Mouse (Mus musculus): ENCODE data around the gene Egfem1. TPM values are rescaled to one million over a fixed set of nuclear protein-coding genes. Genes with fewer than 3 reads are reported as not detected.

Gene Egfem1
- polyA plus RNA-seq, 1 experiment from 2014 or later: 1.3 TPM

DNA sequence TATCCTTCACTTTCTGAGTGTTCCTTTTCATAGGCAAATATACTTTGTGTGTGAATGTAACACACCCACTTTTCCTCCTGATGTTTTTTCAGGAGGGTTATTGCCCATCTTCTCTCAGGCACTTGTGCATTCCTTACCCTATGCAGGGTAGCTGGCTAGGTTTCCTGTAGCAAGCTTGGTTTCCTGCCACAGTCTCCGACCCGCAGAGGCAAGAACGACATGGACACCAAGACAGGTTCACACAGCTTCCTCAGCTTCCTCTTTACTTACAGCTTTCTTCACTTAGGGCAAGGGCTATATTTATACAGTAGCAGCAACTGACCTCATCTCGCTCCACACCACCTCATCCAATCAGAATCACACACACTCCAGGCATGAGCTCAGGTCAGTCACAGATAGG lies 10.5 kb upstream of the Egfem1 start:
- ATAC-seq (ENCODE audit: low read depth) (no peak), DNase-seq (ENCODE audit: low spot score) (no peak)
- no peaks in the 10 kb centered on the region for H3K9me3 ChIP-seq (ENCODE audit: control insufficient read depth, low read length)
- no peaks in the 10 kb centered on the region for H3K4me1 ChIP-seq (ENCODE audit: control insufficient read depth, insufficient read depth, low read length)
- no peak overlapping the region for H3K27ac ChIP-seq (replicated peaks; ENCODE audit: low read depth, low read length)
- no peak overlapping the region for H3K4me3 ChIP-seq (ENCODE audit: low read depth, low read length)
- no peak overlapping the region for H3K4me2 ChIP-seq (ENCODE audit: low read depth, low read length)
- no peak overlapping the region for H3K9ac ChIP-seq (ENCODE audit: low read depth, low read length)
- H3K27me3 ChIP-seq (replicated peaks; ENCODE audit: control insufficient read depth, insufficient read depth, low read length): no peaks in the 10 kb centered on the region; the same call in 1 of the 2 replicates
- WGBS: 81% methylated on average over 4 of the region's 4 CpGs
- no peaks in the 10 kb centered on the region for H3K36me3 ChIP-seq (ENCODE audit: control insufficient read depth, insufficient read depth, low read length)

DNA sequence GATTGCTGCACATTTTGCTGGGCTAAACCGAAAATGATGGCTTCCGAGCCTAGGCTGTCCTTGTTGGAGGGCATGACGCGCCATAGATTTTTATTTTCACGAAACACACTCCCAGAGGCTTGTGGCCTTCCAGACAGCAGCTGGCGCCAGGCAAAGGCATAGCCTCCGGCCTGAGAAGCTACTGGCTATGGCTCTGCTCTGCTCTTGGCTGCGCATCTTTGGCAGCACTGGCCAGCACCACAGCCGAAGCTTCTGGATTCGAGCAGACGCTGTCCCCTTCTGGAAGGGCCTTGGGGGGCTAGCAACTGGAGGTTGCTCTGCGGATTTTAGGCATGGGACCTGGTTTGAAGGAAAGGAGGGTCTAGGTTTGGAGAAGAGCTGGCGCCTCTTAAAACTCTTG lies 306 bp upstream of the Egfem1 start:
- Histone ChIP-seq H3K4me2 (ENCODE audit: low read depth, low read length) (peak overlapping the region; percentile 93), H3K9me3 (ENCODE audit: control insufficient read depth, low read length) (no peaks in the 10 kb centered on the region), H3K27me3 (replicated peaks; ENCODE audit: control insufficient read depth, insufficient read depth, low read length) (peaks cover 59% of the 10 kb centered on the region), H3K9ac (ENCODE audit: low read depth, low read length) (no peak overlapping the region), H3K27ac (replicated peaks; ENCODE audit: low read depth, low read length) (no peak overlapping the region), H3K4me1 (ENCODE audit: control insufficient read depth, insufficient read depth, low read length) (0 out of 2 replicates have a peak, but pooled peaks cover 4% of the 10 kb centered on the region), H3K4me3 (ENCODE audit: low read depth, low read length) (peak overlapping the region; percentile 49; the same call in 1 of the 2 replicates), H3K36me3 (ENCODE audit: control insufficient read depth, insufficient read depth, low read length) (no peaks in the 10 kb centered on the region)
- 19% methylated on average over 13 of the region's 13 CpGs for WGBS
- ATAC-seq (ENCODE audit: low read depth): no peak
- DNase-seq (ENCODE audit: low spot score): peak; percentile 18

DNA sequence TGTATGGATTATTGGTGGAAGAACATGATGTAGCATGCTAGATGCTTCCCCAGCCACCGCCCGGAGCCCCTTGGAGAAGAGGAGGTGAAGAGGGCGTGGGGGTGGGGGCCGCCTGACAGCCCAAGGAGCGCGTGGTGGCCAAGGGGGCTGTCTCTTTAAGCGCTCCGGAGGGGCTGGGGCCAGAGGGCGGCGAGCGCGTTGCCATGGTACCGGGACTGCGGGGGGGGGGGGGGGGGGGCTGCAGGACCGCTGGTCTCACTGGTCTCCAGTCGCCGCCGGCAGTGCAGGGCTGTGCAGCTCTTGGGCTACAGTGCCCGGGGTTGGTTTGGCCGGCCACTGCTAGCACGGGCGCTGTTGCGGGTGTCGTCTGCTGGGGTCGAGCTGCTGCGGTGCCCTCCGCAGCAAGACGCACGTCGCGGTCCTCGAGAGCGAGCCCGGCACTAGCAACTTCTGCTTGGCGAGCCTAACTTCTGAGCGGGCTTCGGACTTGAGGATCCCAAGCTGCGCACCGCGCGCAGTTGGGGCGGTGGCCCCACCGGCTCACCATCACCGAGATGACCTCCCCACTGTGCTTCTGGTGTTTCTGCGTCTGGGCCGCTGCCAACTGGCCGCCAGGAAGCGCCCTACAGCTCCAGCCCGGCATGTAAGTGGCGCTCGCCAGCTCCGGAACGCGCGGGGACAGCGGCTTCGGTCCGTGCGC lies 623 bp downstream of the Egfem1 start:
- Histone ChIP-seq H3K9me3 (ENCODE audit: control insufficient read depth, low read length) (no peaks in the 10 kb centered on the region), H3K4me1 (ENCODE audit: control insufficient read depth, insufficient read depth, low read length) (0 out of 2 replicates have a peak, but pooled peaks cover 4% of the 10 kb centered on the region), H3K4me3 (ENCODE audit: low read depth, low read length) (peak overlapping the region; percentile 49), H3K27me3 (replicated peaks; ENCODE audit: control insufficient read depth, insufficient read depth, low read length) (peaks cover 59% of the 10 kb centered on the region), H3K9ac (ENCODE audit: low read depth, low read length) (peak overlapping the region; percentile 22; the same call in 1 of the 2 replicates), H3K36me3 (ENCODE audit: control insufficient read depth, insufficient read depth, low read length) (no peaks in the 10 kb centered on the region), H3K27ac (replicated peaks; ENCODE audit: low read depth, low read length) (no peak overlapping the region), H3K4me2 (ENCODE audit: low read depth, low read length) (peak overlapping the region; percentile 93)
- ATAC-seq (ENCODE audit: low read depth) (peak; percentile 74; the same call in 1 of the 2 replicates), DNase-seq (ENCODE audit: low spot score) (peak; percentile 50)
- WGBS: under 1% methylated on average over 26 of the region's 59 CpGs

- H3K4me3 ChIP-seq (ENCODE audit: low read depth, low read length): peak overlapping the region; percentile 49
- H3K27ac ChIP-seq (replicated peaks; ENCODE audit: low read depth, low read length): no peak overlapping the region
- H3K9ac ChIP-seq (ENCODE audit: low read depth, low read length): peak overlapping the region; percentile 22; the same call in 1 of the 2 replicates
- DNase-seq (ENCODE audit: low spot score) (no peak), ATAC-seq (ENCODE audit: low read depth) (no peak)
- H3K27me3 ChIP-seq (replicated peaks; ENCODE audit: control insufficient read depth, insufficient read depth, low read length): peaks cover 59% of the 10 kb centered on the region
- no peaks in the 10 kb centered on the region for H3K36me3 ChIP-seq (ENCODE audit: control insufficient read depth, insufficient read depth, low read length)
- H3K9me3 ChIP-seq (ENCODE audit: control insufficient read depth, low read length): no peaks in the 10 kb centered on the region
- WGBS: 4% methylated on average over 12 of the region's 12 CpGs
- 0 out of 2 replicates have a peak, but pooled peaks cover 4% of the 10 kb centered on the region for H3K4me1 ChIP-seq (ENCODE audit: control insufficient read depth, insufficient read depth, low read length)
- H3K4me2 ChIP-seq (ENCODE audit: low read depth, low read length): peak overlapping the region; percentile 93
These were observed 1.1 kb downstream of the Egfem1 start for GRCm38 (mm10) chr3:29082996-29083350.

- DNase-seq (ENCODE audit: low spot score): no peak
- no peak overlapping the region for H3K4me3 ChIP-seq (ENCODE audit: low read depth, low read length)
- H3K9me3 ChIP-seq (ENCODE audit: control insufficient read depth, low read length): no peaks in the 10 kb centered on the region
- 58% methylated on average over 2 of the region's 2 CpGs for WGBS
- H3K4me1 ChIP-seq (ENCODE audit: control insufficient read depth, insufficient read depth, low read length): no peaks in the 10 kb centered on the region
- no peak for ATAC-seq (ENCODE audit: low read depth)
- no peak overlapping the region for H3K9ac ChIP-seq (ENCODE audit: low read depth, low read length)
- no peak overlapping the region for H3K27ac ChIP-seq (replicated peaks; ENCODE audit: low read depth, low read length)
- H3K4me2 ChIP-seq (ENCODE audit: low read depth, low read length): no peak overlapping the region
- no peaks in the 10 kb centered on the region for H3K36me3 ChIP-seq (ENCODE audit: control insufficient read depth, insufficient read depth, low read length)
- H3K27me3 ChIP-seq (replicated peaks; ENCODE audit: control insufficient read depth, insufficient read depth, low read length): no peaks in the 10 kb centered on the region
These were observed 16.6 kb downstream of the Egfem1 start for GRCm38 (mm10) chr3:29098467-29098866.

DNA sequence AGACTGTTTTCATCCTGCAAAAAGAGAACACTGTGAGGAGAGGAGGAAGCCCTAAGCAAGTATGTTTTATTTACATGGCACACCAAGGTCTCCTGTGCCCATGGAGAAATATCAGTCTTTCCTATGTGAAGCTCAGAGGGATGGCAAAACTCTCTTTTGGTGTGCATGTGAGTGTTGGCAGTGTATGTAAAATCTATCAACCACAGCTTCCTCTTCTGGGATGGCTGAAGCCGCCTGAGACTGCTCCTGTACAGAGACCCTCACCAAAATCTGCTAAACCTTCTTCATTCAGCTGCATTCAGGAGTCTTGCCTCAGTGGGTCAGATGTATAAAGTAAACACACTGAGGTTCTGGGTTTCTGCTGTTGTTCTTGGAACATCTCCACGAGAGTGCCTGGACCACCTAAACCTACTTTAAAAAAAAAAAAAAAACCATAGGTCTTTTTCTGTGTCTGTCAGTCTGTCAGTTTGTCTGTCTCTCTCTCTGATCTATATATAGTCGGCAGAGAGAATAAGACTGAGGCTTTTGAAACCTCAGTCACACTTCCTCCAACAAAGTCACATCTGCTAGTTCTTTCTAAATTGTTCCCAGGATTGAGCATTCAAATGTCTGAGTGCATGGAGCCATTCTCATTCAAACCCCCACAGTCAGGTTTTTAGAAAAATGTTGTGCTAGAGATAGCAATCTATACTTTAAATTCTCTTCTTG lies 24.3 kb downstream of the Egfem1 start:
- no peak overlapping the region for H3K4me3 ChIP-seq (ENCODE audit: low read depth, low read length)
- H3K36me3 ChIP-seq (ENCODE audit: control insufficient read depth, insufficient read depth, low read length): no peaks in the 10 kb centered on the region
- no peak for ATAC-seq (ENCODE audit: low read depth)
- no peaks in the 10 kb centered on the region for H3K9me3 ChIP-seq (ENCODE audit: control insufficient read depth, low read length)
- no peak overlapping the region for H3K9ac ChIP-seq (ENCODE audit: low read depth, low read length)
- H3K27me3 ChIP-seq (replicated peaks; ENCODE audit: control insufficient read depth, insufficient read depth, low read length): no peaks in the 10 kb centered on the region
- DNase-seq (ENCODE audit: low spot score): no peak
- no peak overlapping the region for H3K27ac ChIP-seq (replicated peaks; ENCODE audit: low read depth, low read length)
- H3K4me1 ChIP-seq (ENCODE audit: control insufficient read depth, insufficient read depth, low read length): no peaks in the 10 kb centered on the region
- 66% methylated on average over 3 of the region's 3 CpGs for WGBS
- no peak overlapping the region for H3K4me2 ChIP-seq (ENCODE audit: low read depth, low read length)

DNA sequence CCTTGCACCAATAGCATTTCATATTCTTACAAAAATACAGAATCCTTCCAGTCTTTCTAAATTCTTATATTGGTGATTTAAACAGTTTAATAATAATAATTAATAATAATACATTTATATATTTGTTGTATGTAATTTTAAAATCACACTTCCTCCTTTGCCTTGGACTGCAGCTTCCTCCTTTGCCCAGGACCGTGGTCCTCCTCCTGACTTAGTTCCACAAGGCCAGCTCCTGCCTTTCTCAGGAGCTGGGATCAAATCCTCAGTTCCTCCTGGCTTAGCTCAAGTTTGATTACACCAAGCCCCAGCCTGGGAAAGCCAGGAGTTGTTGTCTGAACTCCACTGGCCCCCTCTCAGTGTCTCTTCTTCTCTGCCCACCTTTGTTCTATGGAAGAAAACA lies 25.3 kb downstream of the Egfem1 start:
- H3K4me3 ChIP-seq (ENCODE audit: low read depth, low read length): no peak overlapping the region
- no peak overlapping the region for H3K27ac ChIP-seq (replicated peaks; ENCODE audit: low read depth, low read length)
- no peak overlapping the region for H3K4me2 ChIP-seq (ENCODE audit: low read depth, low read length)
- no peaks in the 10 kb centered on the region for H3K9me3 ChIP-seq (ENCODE audit: control insufficient read depth, low read length)
- no peak overlapping the region for H3K9ac ChIP-seq (ENCODE audit: low read depth, low read length)
- no peaks in the 10 kb centered on the region for H3K4me1 ChIP-seq (ENCODE audit: control insufficient read depth, insufficient read depth, low read length)
- no peak for DNase-seq (ENCODE audit: low spot score)
- WGBS: 85% methylated on average over 1 of the region's 1 CpGs
- H3K36me3 ChIP-seq (ENCODE audit: control insufficient read depth, insufficient read depth, low read length): no peaks in the 10 kb centered on the region
- H3K27me3 ChIP-seq (replicated peaks; ENCODE audit: control insufficient read depth, insufficient read depth, low read length): no peaks in the 10 kb centered on the region
- no peak for ATAC-seq (ENCODE audit: low read depth)

DNA sequence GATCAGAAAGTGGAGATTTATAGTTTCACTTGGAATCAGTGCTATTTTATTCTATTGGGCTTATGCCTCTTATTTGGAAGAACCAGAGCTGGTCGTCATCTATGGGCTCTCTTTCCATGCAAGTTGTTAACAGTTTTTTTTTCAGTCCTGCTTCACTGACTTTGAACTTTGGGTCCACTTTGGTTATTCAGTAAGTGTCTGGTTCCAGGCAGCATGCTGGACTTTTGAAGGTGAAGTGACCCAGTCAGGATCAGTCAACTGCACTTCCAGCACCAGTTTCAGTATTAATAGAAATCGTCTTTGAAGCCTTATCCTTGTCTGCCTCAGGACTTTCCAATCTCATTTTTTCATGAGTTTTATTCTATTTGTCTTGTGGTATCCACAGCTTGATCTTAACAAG lies 28.5 kb downstream of the Egfem1 start:
- Histone ChIP-seq H3K9me3 (ENCODE audit: control insufficient read depth, low read length) (no peaks in the 10 kb centered on the region), H3K9ac (ENCODE audit: low read depth, low read length) (no peak overlapping the region), H3K27me3 (replicated peaks; ENCODE audit: control insufficient read depth, insufficient read depth, low read length) (no peaks in the 10 kb centered on the region), H3K4me1 (ENCODE audit: control insufficient read depth, insufficient read depth, low read length) (no peaks in the 10 kb centered on the region), H3K4me3 (ENCODE audit: low read depth, low read length) (no peak overlapping the region), H3K4me2 (ENCODE audit: low read depth, low read length) (no peak overlapping the region), H3K36me3 (ENCODE audit: control insufficient read depth, insufficient read depth, low read length) (no peaks in the 10 kb centered on the region), H3K27ac (replicated peaks; ENCODE audit: low read depth, low read length) (no peak overlapping the region)
- DNase-seq (ENCODE audit: low spot score): no peak
- WGBS: 81% methylated on average over 2 of the region's 2 CpGs
- no peak for ATAC-seq (ENCODE audit: low read depth)

All from embryonic facial prominence, embryonic 14.5 days (tissue).